Mouse (Mus musculus): Measurements from ENCODE around the gene Atp6v0b.
A peak's percentile ranks its signal among the peaks of the same experiment; 100 is the strongest.

The Atp6v0b gene

GRCm38 (mm10) chr4:117908834-117909453 is 21.8 kb upstream of the Atp6v0b start:
- DNase-seq (ENCODE audit: low read depth, low spot score) = no peak

GRCm38 (mm10) chr4:117906196-117906595 is 19.1 kb upstream of the Atp6v0b start:
- DNase-seq (ENCODE audit: low read depth, low spot score) = no peak

GRCm38 (mm10) chr4:117904761-117905160 is 17.6 kb upstream of the Atp6v0b start:
- DNase-seq (ENCODE audit: low read depth, low spot score) = no peak

- DNase-seq (ENCODE audit: low read depth, low spot score) = no peak
These were observed 17.0 kb upstream of the Atp6v0b start for GRCm38 (mm10) chr4:117904094-117904493.

GRCm38 (mm10) chr4:117898111-117898510 is 11.0 kb upstream of the Atp6v0b start:
- no peak for DNase-seq (ENCODE audit: low read depth, low spot score)

GRCm38 (mm10) chr4:117896031-117896430 is 8.9 kb upstream of the Atp6v0b start:
- no peak for DNase-seq (ENCODE audit: low read depth, low spot score)

- DNase-seq (ENCODE audit: low read depth, low spot score) = no peak
These were observed 8.2 kb upstream of the Atp6v0b start for GRCm38 (mm10) chr4:117895339-117895738.

GRCm38 (mm10) chr4:117894601-117895000 is 7.5 kb upstream of the Atp6v0b start:
- no peak for DNase-seq (ENCODE audit: low read depth, low spot score)

- no peak for DNase-seq (ENCODE audit: low read depth, low spot score)
These were observed 6.2 kb upstream of the Atp6v0b start for GRCm38 (mm10) chr4:117893376-117893775.

GRCm38 (mm10) chr4:117891738-117892161 is 4.6 kb upstream of the Atp6v0b start, which contains the start of gene Dph2:
Dph2 (minus strand) TSS chr4:117892032.
- peak; percentile 86 for DNase-seq (ENCODE audit: low read depth, low spot score)

- no peak for DNase-seq (ENCODE audit: low read depth, low spot score)
These were observed 3.6 kb upstream of the Atp6v0b start for GRCm38 (mm10) chr4:117890750-117891149.

GRCm38 (mm10) chr4:117890031-117890430 is 2.9 kb upstream of the Atp6v0b start:
- no peak for DNase-seq (ENCODE audit: low read depth, low spot score)

- DNase-seq (ENCODE audit: low read depth, low spot score) = no peak
These were observed 2.3 kb upstream of the Atp6v0b start for GRCm38 (mm10) chr4:117889471-117889870.

GRCm38 (mm10) chr4:117887920-117888319 is 787 bp upstream of the Atp6v0b start:
- no peak for DNase-seq (ENCODE audit: low read depth, low spot score)

GRCm38 (mm10) chr4:117886644-117887043 is 489 bp downstream of the Atp6v0b start:
- DNase-seq (ENCODE audit: low read depth, low spot score) = no peak

GRCm38 (mm10) chr4:117885994-117886393 is 1.1 kb downstream of the Atp6v0b start:
- DNase-seq (ENCODE audit: low read depth, low spot score) = no peak

GRCm38 (mm10) chr4:117885093-117885492 is 2.0 kb downstream of the Atp6v0b start:
- DNase-seq (ENCODE audit: low read depth, low spot score) = no peak

- DNase-seq (ENCODE audit: low read depth, low spot score) = no peak
These were observed 3.0 kb downstream of the Atp6v0b start for GRCm38 (mm10) chr4:117884146-117884545.

GRCm38 (mm10) chr4:117882701-117883691 is 4.1 kb downstream of the Atp6v0b start, which contains the start of gene B4galt2:
B4galt2 (minus strand) TSS chr4:117883487.
- DNase-seq (ENCODE audit: low read depth, low spot score) = no peak

GRCm38 (mm10) chr4:117878703-117879102 is 8.4 kb downstream of the Atp6v0b start:
- no peak for DNase-seq (ENCODE audit: low read depth, low spot score)

- DNase-seq (ENCODE audit: low read depth, low spot score) = no peak
These were observed 8.8 kb downstream of the Atp6v0b start for GRCm38 (mm10) chr4:117878301-117878700.

GRCm38 (mm10) chr4:117873615-117874014 is 13.5 kb downstream of the Atp6v0b start:
- no peak for DNase-seq (ENCODE audit: low read depth, low spot score)
